Mouse (Mus musculus): Measurements from ENCODE around the gene Mrpl20. TPM values are rescaled to one million over a fixed set of nuclear protein-coding genes. Genes with fewer than 3 reads are reported as not detected.

The Mrpl20 gene
- polyA plus RNA-seq, 1 experiment from 2014 or later = 207 TPM

DNA sequence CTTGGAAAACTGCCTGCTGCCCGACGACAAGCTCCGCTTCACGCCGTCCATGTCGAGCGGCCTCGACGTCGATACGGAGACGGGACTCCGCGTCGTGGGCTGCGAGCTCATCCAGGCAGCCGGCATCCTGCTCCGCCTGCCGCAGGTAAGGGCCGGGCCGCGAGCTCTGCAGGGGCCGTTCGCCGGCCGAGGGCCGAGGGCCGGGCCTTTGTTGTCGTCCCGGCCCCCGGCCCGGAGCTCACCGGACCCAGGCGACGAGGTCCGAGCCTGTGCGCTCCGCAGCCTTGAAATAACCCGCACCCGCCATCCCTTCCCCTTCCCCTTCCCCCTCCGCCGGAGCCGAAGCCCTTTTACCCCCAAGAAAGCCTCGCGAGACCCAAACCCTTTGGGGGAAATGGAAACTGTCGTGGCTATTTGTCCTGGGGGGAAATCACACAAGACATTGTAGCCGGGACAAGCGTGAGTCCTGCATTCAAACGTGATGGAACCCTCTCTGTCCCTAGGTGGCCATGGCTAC, 10.0 kb downstream of the Mrpl20 start:
- Histone ChIP-seq H3K4me2 (replicated peaks) (peak overlapping the region; percentile 83), H3K27me3 (no peaks in the 10 kb centered on the region), H3K9me3 (no peaks in the 10 kb centered on the region), H3K36me3 (peaks cover 72% of the 10 kb centered on the region), H3K27ac (replicated peaks) (peak overlapping the region; percentile 83), H3K4me3 (peak overlapping the region; percentile 82), H3K4me1 (peaks cover 19% of the 10 kb centered on the region), H3K9ac (replicated peaks) (peak overlapping the region; percentile 98)
- ATAC-seq (ENCODE audit: low FRiP score, low read depth) = peak; percentile 51
- WGBS = under 1% methylated on average over 47 of the region's 49 CpGs

- Histone ChIP-seq H3K27me3 (no peaks in the 10 kb centered on the region), H3K36me3 (peaks cover 85% of the 10 kb centered on the region), H3K9me3 (no peaks in the 10 kb centered on the region), H3K4me1 (peaks cover 13% of the 10 kb centered on the region), H3K4me3 (no peak overlapping the region), H3K4me2 (replicated peaks) (no peak overlapping the region), H3K9ac (replicated peaks) (no peak overlapping the region), H3K27ac (replicated peaks) (no peak overlapping the region)
- WGBS = 80% methylated on average over 4 of the region's 4 CpGs
- no peak for ATAC-seq (ENCODE audit: low FRiP score, low read depth)
Observed at GRCm38 (mm10) chr4:155817533-155817932, 14.9 kb downstream of the Mrpl20 start.

- Histone ChIP-seq H3K27ac (replicated peaks) (no peak overlapping the region), H3K9me3 (no peaks in the 10 kb centered on the region), H3K9ac (replicated peaks) (no peak overlapping the region), H3K4me3 (no peak overlapping the region), H3K4me2 (replicated peaks) (no peak overlapping the region), H3K4me1 (no peaks in the 10 kb centered on the region), H3K27me3 (no peaks in the 10 kb centered on the region), H3K36me3 (peaks cover 95% of the 10 kb centered on the region)
- WGBS = 82% methylated on average over 7 of the region's 7 CpGs
- no peak for ATAC-seq (ENCODE audit: low FRiP score, low read depth)
Observed at GRCm38 (mm10) chr4:155821025-155821424, 18.3 kb downstream of the Mrpl20 start.

GRCm38 (mm10) chr4:155823443-155823842, 20.8 kb downstream of the Mrpl20 start:
- Histone ChIP-seq H3K4me2 (replicated peaks) (no peak overlapping the region), H3K9ac (replicated peaks) (no peak overlapping the region), H3K4me3 (no peak overlapping the region), H3K27me3 (no peaks in the 10 kb centered on the region), H3K4me1 (no peaks in the 10 kb centered on the region), H3K27ac (replicated peaks) (no peak overlapping the region), H3K36me3 (peaks cover 86% of the 10 kb centered on the region), H3K9me3 (no peaks in the 10 kb centered on the region)
- WGBS = 96% methylated on average over 16 of the region's 16 CpGs
- ATAC-seq (ENCODE audit: low FRiP score, low read depth) = no peak

DNA sequence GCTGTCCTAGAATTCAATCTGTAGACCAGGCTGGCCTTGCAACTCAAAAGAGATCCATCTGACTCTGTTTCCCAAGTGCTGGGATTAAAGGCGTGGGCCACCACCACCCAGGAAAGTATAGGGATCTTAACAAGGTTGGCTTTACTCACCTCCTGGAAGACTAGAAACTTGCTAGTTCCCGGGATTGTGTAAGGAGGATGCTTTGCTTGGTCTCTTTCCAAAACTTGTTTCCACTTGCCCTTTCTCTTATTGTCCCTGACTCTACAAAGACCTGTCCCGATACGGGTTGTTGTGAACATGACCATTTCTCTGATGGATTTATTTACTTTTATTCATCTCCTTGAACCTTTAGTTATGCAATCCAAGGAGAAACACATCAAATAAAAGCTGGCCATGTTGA, 27.2 kb downstream of the Mrpl20 start:
- peaks cover 25% of the 10 kb centered on the region for H3K4me1 ChIP-seq
- H3K4me2 ChIP-seq (replicated peaks) = no peak overlapping the region
- H3K9me3 ChIP-seq = no peaks in the 10 kb centered on the region
- no peak for ATAC-seq (ENCODE audit: low FRiP score, low read depth)
- whole genome bisulfite sequencing = 91% methylated on average over 4 of the region's 4 CpGs
- peaks cover 42% of the 10 kb centered on the region for H3K36me3 ChIP-seq
- H3K9ac ChIP-seq (replicated peaks) = no peak overlapping the region
- no peaks in the 10 kb centered on the region for H3K27me3 ChIP-seq
- H3K4me3 ChIP-seq = no peak overlapping the region
- H3K27ac ChIP-seq (replicated peaks) = no peak overlapping the region

- Histone ChIP-seq H3K9me3 (no peaks in the 10 kb centered on the region), H3K27me3 (no peaks in the 10 kb centered on the region), H3K9ac (replicated peaks) (no peak overlapping the region), H3K4me2 (replicated peaks) (peak overlapping the region; percentile 99), H3K4me3 (peak overlapping the region; percentile 91), H3K36me3 (peaks cover 35% of the 10 kb centered on the region), H3K4me1 (peaks cover 25% of the 10 kb centered on the region), H3K27ac (replicated peaks) (peak overlapping the region; percentile 49; the same call in 1 of the 2 replicates)
- WGBS = 60% methylated on average over 8 of the region's 8 CpGs
- ATAC-seq (ENCODE audit: low FRiP score, low read depth) = no peak
Observed at GRCm38 (mm10) chr4:155830596-155830995, 27.9 kb downstream of the Mrpl20 start.

DNA sequence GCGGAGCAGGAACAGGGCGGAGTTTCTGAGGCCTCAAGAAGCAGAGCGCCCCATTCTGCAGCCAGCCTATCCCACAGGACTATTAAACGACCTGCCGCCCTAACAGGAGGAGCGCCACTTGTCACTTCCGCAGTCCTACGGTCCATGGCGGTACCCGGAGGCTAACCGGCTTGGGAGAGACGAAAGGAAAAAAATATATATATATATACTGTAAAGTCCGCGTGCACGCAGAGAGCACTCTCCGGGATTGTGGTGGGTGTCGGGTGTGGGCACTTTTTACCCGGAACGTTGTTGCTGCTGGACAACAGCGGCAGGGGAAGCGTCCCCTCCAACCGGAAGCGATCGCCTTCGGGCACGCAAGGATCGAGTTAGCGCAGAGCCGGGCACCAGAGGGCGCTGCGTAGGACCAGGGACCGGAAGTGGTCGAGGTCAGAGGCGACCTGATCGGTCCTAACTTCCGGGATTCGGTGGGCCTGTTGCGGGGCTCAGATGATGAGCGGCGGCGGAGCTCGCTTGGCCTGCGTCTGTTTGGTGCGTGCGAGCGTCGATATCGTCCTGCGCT, 28.6 kb downstream of the Mrpl20 start, which contains the start of gene Aurkaip1:
Aurkaip1 (plus strand) TSS at position 68 of the 562 bp plus-strand sequence.
- Histone ChIP-seq H3K4me1 (peaks cover 25% of the 10 kb centered on the region), H3K36me3 (peaks cover 32% of the 10 kb centered on the region; the same call in 1 of the 2 replicates)
- WGBS = under 1% methylated on average over 49 of the region's 49 CpGs

DNA sequence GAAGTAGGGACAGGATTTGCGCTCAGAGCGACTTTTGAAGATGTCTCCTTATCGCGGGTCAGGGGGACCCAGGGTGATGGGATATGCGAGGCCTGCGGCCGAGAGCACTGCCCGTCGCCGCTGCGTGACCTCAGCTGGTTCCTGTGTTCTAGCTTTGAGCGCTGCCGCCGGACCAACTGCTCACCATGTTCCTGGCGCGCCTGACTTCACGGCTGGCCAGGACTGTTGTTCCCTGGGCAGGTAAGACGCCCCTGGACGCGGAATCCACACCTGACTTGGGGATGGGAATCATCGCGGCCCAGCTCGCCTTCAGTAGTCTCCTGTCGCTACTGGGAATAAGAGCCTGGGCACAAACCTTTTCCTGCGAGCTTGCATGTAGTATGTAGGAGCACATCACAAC, 29.2 kb downstream of the Mrpl20 start:
- WGBS = 2% methylated on average over 25 of the region's 25 CpGs
- Histone ChIP-seq H3K27ac (replicated peaks) (peak overlapping the region; percentile 87), H3K9me3 (no peaks in the 10 kb centered on the region), H3K27me3 (no peaks in the 10 kb centered on the region), H3K36me3 (peaks cover 28% of the 10 kb centered on the region; the same call in 1 of the 2 replicates), H3K4me2 (replicated peaks) (peak overlapping the region; percentile 99), H3K9ac (replicated peaks) (peak overlapping the region; percentile 94), H3K4me1 (peaks cover 25% of the 10 kb centered on the region), H3K4me3 (peak overlapping the region; percentile 91)
- no peak; the same call in 1 of the 2 replicates for ATAC-seq (ENCODE audit: low FRiP score, low read depth)

More for the DNA sequence above, 28.6 kb downstream of the Mrpl20 start, which contains the start of gene Aurkaip1:
- H3K9me3 ChIP-seq = no peaks in the 10 kb centered on the region
- peak within 1 kb of the TSS; percentile 99 for H3K4me2 ChIP-seq (replicated peaks)
- H3K9ac ChIP-seq (replicated peaks) = peak within 1 kb of the TSS; percentile 94
- peak; percentile 92 for ATAC-seq (ENCODE audit: low FRiP score, low read depth)
- H3K4me3 ChIP-seq = peak within 1 kb of the TSS; percentile 91
- no peaks in the 10 kb centered on the region for H3K27me3 ChIP-seq
- peak within 1 kb of the TSS; percentile 87 for H3K27ac ChIP-seq (replicated peaks)

DNA sequence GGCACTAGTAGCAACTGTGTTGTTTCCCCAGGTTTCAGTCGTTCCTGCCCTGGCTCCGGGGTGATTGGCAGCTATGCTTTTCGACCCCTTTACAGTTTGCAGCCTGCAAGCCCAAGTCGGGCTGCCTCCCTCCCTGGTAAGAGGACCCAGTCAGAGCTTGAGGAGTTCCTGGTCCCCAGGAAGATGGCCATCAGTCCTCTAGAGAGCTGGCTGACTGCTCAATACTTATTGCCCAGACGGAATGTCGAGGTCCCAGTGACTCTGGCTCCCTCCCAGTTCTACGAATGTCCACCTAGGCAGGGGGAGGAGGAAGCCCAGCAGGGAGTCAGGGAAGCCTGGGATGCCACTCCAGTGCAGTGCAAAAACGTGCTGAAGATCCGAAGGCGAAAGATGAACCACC, 29.6 kb downstream of the Mrpl20 start:
- no peaks in the 10 kb centered on the region for H3K9me3 ChIP-seq
- peak overlapping the region; percentile 99 for H3K4me2 ChIP-seq (replicated peaks)
- peaks cover 25% of the 10 kb centered on the region for H3K4me1 ChIP-seq
- H3K9ac ChIP-seq (replicated peaks) = peak overlapping the region; percentile 94
- H3K36me3 ChIP-seq = peaks cover 24% of the 10 kb centered on the region; the same call in 1 of the 2 replicates
- no peak overlapping the region for H3K27ac ChIP-seq (replicated peaks)
- peak overlapping the region; percentile 91 for H3K4me3 ChIP-seq
- no peaks in the 10 kb centered on the region for H3K27me3 ChIP-seq
- 57% methylated on average over 10 of the region's 10 CpGs for WGBS
- no peak for ATAC-seq (ENCODE audit: low FRiP score, low read depth)

DNA sequence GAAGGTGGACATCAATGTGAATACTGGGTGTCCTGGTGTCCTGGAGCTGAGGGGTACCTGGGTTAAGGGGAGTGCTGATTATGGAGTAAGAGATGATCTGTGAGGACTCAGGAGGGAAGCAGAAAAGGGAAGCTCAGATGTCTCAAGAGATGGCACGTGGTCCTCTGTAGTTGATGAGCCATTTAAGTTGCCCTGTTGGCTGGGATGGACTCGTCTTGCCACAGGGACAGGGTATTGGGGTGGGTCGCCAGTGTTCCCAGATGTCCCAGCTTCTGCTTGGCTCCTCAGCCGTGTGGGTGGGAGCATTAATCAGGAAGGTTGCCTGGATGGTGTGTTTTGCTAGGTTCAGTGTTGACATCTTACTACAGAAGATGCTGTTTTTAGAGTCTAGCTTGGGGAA, 30.6 kb downstream of the Mrpl20 start:
- no peak overlapping the region for H3K4me2 ChIP-seq (replicated peaks)

DNA sequence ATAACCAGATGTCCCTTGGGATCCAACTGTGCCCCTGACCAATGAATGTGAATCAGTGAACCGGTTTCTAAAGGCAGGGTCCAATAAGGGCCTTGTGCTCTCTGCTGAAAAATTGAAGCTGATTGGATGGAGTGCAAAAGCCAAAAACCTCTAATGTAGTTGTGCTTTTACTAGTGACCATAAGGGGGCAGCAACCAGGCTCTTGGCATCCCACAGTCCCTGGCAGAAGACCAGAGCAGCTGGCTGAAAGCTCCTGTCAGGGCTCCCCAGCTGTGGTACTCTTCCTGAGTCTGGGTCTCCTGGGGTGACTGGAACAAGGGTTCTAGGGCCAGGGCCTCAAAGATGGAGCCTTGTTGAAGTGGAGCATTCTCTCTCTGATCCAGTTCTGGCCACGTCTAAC, 31.2 kb downstream of the Mrpl20 start:
- 40% methylated on average over 2 of the region's 2 CpGs for WGBS
- peaks cover 25% of the 10 kb centered on the region for H3K4me1 ChIP-seq
- ATAC-seq (ENCODE audit: low FRiP score, low read depth) = peak; percentile 21; the same call in 1 of the 2 replicates
- H3K9me3 ChIP-seq = no peaks in the 10 kb centered on the region
- peaks cover 18% of the 10 kb centered on the region; the same call in 1 of the 2 replicates for H3K36me3 ChIP-seq
- H3K9ac ChIP-seq (replicated peaks) = no peak overlapping the region
- no peaks in the 10 kb centered on the region for H3K27me3 ChIP-seq
- H3K4me2 ChIP-seq (replicated peaks) = no peak overlapping the region
- H3K27ac ChIP-seq (replicated peaks) = peak overlapping the region; percentile 27; the same call in 1 of the 2 replicates
- H3K4me3 ChIP-seq = no peak overlapping the region

More for the DNA sequence above, 30.6 kb downstream of the Mrpl20 start:
- H3K36me3 ChIP-seq = peaks cover 18% of the 10 kb centered on the region; the same call in 1 of the 2 replicates
- H3K27me3 ChIP-seq = no peaks in the 10 kb centered on the region
- 85% methylated on average over 4 of the region's 4 CpGs for WGBS
- 0 out of 2 replicates have a peak overlapping the region, but pooled peaks have one; percentile 3 for H3K4me3 ChIP-seq
- no peaks in the 10 kb centered on the region for H3K9me3 ChIP-seq
- H3K9ac ChIP-seq (replicated peaks) = no peak overlapping the region
- peaks cover 25% of the 10 kb centered on the region for H3K4me1 ChIP-seq
- no peak overlapping the region for H3K27ac ChIP-seq (replicated peaks)
- no peak for ATAC-seq (ENCODE audit: low FRiP score, low read depth)

- ATAC-seq (ENCODE audit: low FRiP score, low read depth) = no peak
- no peak overlapping the region for H3K4me2 ChIP-seq (replicated peaks)
- H3K9me3 ChIP-seq = no peaks in the 10 kb centered on the region
- WGBS = 82% methylated on average over 11 of the region's 11 CpGs
- peaks cover 41% of the 10 kb centered on the region for H3K4me1 ChIP-seq
- H3K27me3 ChIP-seq = peaks cover 14% of the 10 kb centered on the region
- no peak overlapping the region for H3K4me3 ChIP-seq
- peaks cover 16% of the 10 kb centered on the region; the same call in 1 of the 2 replicates for H3K36me3 ChIP-seq
- no peak overlapping the region for H3K9ac ChIP-seq (replicated peaks)
- no peak overlapping the region for H3K27ac ChIP-seq (replicated peaks)
Observed at GRCm38 (mm10) chr4:155837404-155838010, 34.8 kb downstream of the Mrpl20 start.

Measured in midbrain, embryonic 12.5 days (tissue).